Mouse (Mus musculus) hindbrain, embryonic 13.5 days (tissue): ENCODE measurements at regions not wholly inside any gene's neighbourhood (a gene's known extent, or its start where the extent isn't known, plus 50 kb on each side); places are given as distances from the start of the nearest gene placed in this dataset.

Experiments
- ATAC-seq: fragments of 200-750 bp; cut with Nextera tagmentation; 2 replicates; pipeline ENCODE4 v1.8.0; 2017; ENCODE audit warnings: moderate TSS enrichment; ENCODE audit not compliant: low FRiP score
- H3K27ac ChIP-seq: fragments of 300-500 bp; sonication (generic); 2 replicates; pipeline ENCODE4 v1.5.1; 2015; ENCODE audit warnings: inconsistent platforms, mild to moderate bottlenecking, moderate library complexity
- H3K27me3 ChIP-seq: fragments of 300-500 bp; sonication (generic); 2 replicates; pipeline ENCODE4 v1.6.1; 2015; ENCODE audit warnings: mild to moderate bottlenecking, inconsistent platforms
- H3K36me3 ChIP-seq: fragments of 300-500 bp; sonication (generic); 2 replicates; pipeline ENCODE4 v1.6.1; 2015; ENCODE audit warnings: mild to moderate bottlenecking, inconsistent platforms
- H3K4me1 ChIP-seq: fragments of 300-500 bp; sonication (generic); replicated peaks from 2 replicates; pipeline ENCODE4 v1.6.1; 2015; ENCODE audit warnings: inconsistent platforms
- H3K4me2 ChIP-seq: fragments of 300-500 bp; sonication (generic); 2 replicates; pipeline ENCODE4 v1.6.1; 2015; ENCODE audit warnings: inconsistent platforms, mild to moderate bottlenecking, moderate library complexity
- H3K4me3 ChIP-seq: fragments of 300-500 bp; sonication (generic); 2 replicates; pipeline ENCODE4 v1.5.1; 2015; ENCODE audit warnings: mild to moderate bottlenecking, inconsistent platforms
- H3K9ac ChIP-seq: fragments of 300-500 bp; sonication (generic); 2 replicates; pipeline ENCODE4 v1.6.1; 2015; ENCODE audit warnings: mild to moderate bottlenecking, inconsistent platforms
- H3K9me3 ChIP-seq: fragments of 300-500 bp; sonication (generic); 2 replicates; pipeline ENCODE4 v1.6.1; 2016; ENCODE audit warnings: inconsistent platforms
- WGBS: fragments of 180-500 bp; shearing (Covaris S2); methylation state at CpG from one replicate; pipeline ENCODE4 v1.1.7; 2015; 5-methylcytosine and 5-hydroxymethylcytosine counted together

- H3K4me1 ChIP-seq = peaks cover 11% of the 10 kb centered on the region; the same call in 1 of the 2 replicates
- peak overlapping the region; percentile 44; the same call in 1 of the 2 replicates for H3K27ac ChIP-seq
Observed at GRCm38 (mm10) chr1:88860871-88861589, 159.0 kb upstream of the Arl4c start.

GRCm38 (mm10) chr1:88861590-88861935 lies 159.5 kb upstream of the Arl4c start:
- no peaks in the 10 kb centered on the region for H3K36me3 ChIP-seq
- no peaks in the 10 kb centered on the region for H3K9me3 ChIP-seq
- H3K4me1 ChIP-seq = peaks cover 11% of the 10 kb centered on the region; the same call in 1 of the 2 replicates
- H3K27ac ChIP-seq = no peak overlapping the region
- ATAC-seq = no peak
- no peak overlapping the region for H3K4me3 ChIP-seq
- WGBS = 70% methylated on average over 4 of the region's 4 CpGs
- H3K4me2 ChIP-seq = no peak overlapping the region
- no peaks in the 10 kb centered on the region for H3K27me3 ChIP-seq
- H3K9ac ChIP-seq = no peak overlapping the region

More at GRCm38 (mm10) chr1:88860871-88861589, 159.0 kb upstream of the Arl4c start:
- no peak overlapping the region for H3K4me2 ChIP-seq
- no peaks in the 10 kb centered on the region for H3K9me3 ChIP-seq
- H3K36me3 ChIP-seq = no peaks in the 10 kb centered on the region
- H3K27me3 ChIP-seq = no peaks in the 10 kb centered on the region
- no peak overlapping the region for H3K4me3 ChIP-seq
- ATAC-seq = no peak
- WGBS = 65% methylated on average over 7 of the region's 7 CpGs
- no peak overlapping the region for H3K9ac ChIP-seq

DNA sequence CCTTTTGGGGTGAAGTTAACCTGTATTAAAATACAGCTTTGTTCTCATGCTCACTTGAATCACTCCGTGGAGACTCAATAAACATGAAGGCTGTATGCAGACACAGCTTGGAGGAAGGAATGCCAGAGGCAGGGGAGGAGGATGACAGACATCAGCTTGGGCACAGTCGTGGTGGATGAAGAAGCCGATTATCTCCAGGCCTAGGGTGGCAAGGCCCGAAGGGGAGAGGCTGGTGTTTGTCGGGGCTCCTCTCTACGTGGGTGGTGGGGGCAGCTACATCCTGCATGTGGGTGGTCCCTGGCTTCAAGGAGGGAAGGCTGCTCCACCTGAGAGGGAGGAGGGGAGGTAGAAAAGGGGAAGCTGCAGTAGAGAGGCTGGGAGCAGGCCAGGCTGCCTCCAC lies 163.4 kb upstream of the Arl4c start:
- Histone ChIP-seq H3K27ac (no peak overlapping the region), H3K4me3 (no peak overlapping the region), H3K4me2 (no peak overlapping the region), H3K36me3 (no peaks in the 10 kb centered on the region), H3K9me3 (no peaks in the 10 kb centered on the region), H3K9ac (no peak overlapping the region), H3K27me3 (no peaks in the 10 kb centered on the region), H3K4me1 (peaks cover 14% of the 10 kb centered on the region; the same call in 1 of the 2 replicates)
- no peak for ATAC-seq
- WGBS = 53% methylated on average over 6 of the region's 6 CpGs

DNA sequence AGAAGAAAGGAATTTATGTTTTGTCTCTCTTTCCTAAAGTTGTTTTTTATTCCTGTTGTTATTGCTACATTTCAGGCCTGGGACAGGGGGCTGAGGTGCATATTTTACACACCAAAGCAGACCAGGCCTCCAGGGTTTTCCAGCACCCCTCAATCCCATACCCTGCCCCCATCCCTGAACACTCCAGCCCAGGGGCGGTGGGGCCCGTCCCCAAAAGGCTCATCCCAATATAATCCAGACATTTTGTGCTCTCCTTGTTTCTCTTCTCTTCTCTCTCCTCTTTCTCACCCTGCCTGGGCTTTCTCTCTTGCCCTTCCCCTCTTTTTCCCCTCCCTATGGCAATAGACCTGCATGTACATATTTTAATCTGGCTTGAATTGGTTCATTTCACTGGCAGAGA lies 164.6 kb upstream of the Arl4c start:
- Histone ChIP-seq H3K9ac (no peak overlapping the region), H3K4me1 (0 out of 2 replicates have a peak, but pooled peaks cover 6% of the 10 kb centered on the region), H3K27ac (no peak overlapping the region), H3K36me3 (no peaks in the 10 kb centered on the region), H3K4me3 (no peak overlapping the region), H3K27me3 (no peaks in the 10 kb centered on the region), H3K4me2 (no peak overlapping the region), H3K9me3 (no peaks in the 10 kb centered on the region)
- 93% methylated on average over 2 of the region's 2 CpGs for WGBS
- no peak for ATAC-seq

- H3K9me3 ChIP-seq = no peaks in the 10 kb centered on the region
- ATAC-seq = no peak
- H3K4me2 ChIP-seq = no peak overlapping the region
- H3K27me3 ChIP-seq = no peaks in the 10 kb centered on the region
- H3K9ac ChIP-seq = no peak overlapping the region
- H3K27ac ChIP-seq = no peak overlapping the region
- H3K36me3 ChIP-seq = no peaks in the 10 kb centered on the region
- 0 out of 2 replicates have a peak, but pooled peaks cover 4% of the 10 kb centered on the region for H3K4me1 ChIP-seq
- no peak overlapping the region for H3K4me3 ChIP-seq
- 77% methylated on average over 3 of the region's 3 CpGs for WGBS
Observed at GRCm38 (mm10) chr1:88867138-88867537, 165.1 kb upstream of the Arl4c start.

DNA sequence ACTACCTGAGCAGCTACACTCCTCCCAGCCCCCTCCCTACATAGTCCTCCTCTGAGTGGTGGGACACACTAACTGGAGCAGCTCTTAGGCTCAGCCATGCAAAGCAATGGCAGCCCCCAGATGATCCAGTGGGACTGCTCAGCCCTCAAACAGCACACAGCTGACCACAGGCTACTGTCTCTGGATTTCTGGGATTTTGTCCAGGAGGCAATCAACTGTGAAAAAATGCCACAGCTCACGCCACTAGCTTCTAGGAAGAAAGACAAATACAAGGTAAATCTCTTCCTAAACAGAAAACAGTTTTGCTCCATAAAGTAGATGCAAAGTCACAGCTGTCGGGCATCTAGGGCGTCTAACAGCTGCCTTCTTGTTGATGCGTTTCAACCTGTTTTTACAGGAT lies 167.9 kb upstream of the Arl4c start:
- H3K27me3 ChIP-seq = no peaks in the 10 kb centered on the region
- 0 out of 2 replicates have a peak, but pooled peaks cover 4% of the 10 kb centered on the region for H3K4me1 ChIP-seq
- H3K4me3 ChIP-seq = no peak overlapping the region
- H3K4me2 ChIP-seq = no peak overlapping the region
- ATAC-seq = no peak
- 64% methylated on average over 4 of the region's 4 CpGs for WGBS
- H3K9ac ChIP-seq = no peak overlapping the region
- no peaks in the 10 kb centered on the region for H3K9me3 ChIP-seq
- no peaks in the 10 kb centered on the region for H3K36me3 ChIP-seq
- H3K27ac ChIP-seq = no peak overlapping the region

GRCm38 (mm10) chr1:88875356-88875755 lies 173.3 kb upstream of the Arl4c start:
- H3K36me3 ChIP-seq = no peaks in the 10 kb centered on the region
- H3K4me1 ChIP-seq = no peaks in the 10 kb centered on the region; the same call in 1 of the 2 replicates
- H3K4me2 ChIP-seq = no peak overlapping the region
- no peaks in the 10 kb centered on the region for H3K9me3 ChIP-seq
- no peak overlapping the region for H3K4me3 ChIP-seq
- H3K9ac ChIP-seq = no peak overlapping the region
- no peak overlapping the region for H3K27ac ChIP-seq
- no peaks in the 10 kb centered on the region for H3K27me3 ChIP-seq
- no peak for ATAC-seq
- WGBS = 63% methylated on average over 6 of the region's 6 CpGs

DNA sequence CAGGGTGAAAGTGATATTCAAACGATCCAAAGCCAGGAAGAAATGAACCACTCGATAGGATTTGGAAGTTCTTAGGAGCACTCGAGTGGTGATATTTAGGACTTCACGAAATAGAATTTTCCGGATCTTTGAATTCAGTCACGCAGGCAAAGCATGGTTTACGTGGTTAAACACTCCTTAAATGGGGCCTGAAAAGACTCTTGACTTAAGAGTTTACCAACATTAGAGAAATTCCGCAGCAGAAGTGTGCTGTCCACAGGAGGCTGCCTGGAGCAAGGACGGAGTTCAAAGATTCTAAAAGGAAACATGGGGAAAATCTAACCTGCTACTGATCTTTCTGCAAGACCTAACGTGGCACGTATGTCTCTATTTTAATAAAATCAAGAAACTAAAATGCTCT lies 175.4 kb upstream of the Arl4c start:
- Histone ChIP-seq H3K9ac (no peak overlapping the region), H3K36me3 (no peaks in the 10 kb centered on the region), H3K9me3 (no peaks in the 10 kb centered on the region), H3K4me3 (no peak overlapping the region), H3K4me2 (no peak overlapping the region), H3K4me1 (no peaks in the 10 kb centered on the region; the same call in 1 of the 2 replicates), H3K27ac (no peak overlapping the region), H3K27me3 (no peaks in the 10 kb centered on the region)
- 90% methylated on average over 11 of the region's 11 CpGs for WGBS
- ATAC-seq = no peak

DNA sequence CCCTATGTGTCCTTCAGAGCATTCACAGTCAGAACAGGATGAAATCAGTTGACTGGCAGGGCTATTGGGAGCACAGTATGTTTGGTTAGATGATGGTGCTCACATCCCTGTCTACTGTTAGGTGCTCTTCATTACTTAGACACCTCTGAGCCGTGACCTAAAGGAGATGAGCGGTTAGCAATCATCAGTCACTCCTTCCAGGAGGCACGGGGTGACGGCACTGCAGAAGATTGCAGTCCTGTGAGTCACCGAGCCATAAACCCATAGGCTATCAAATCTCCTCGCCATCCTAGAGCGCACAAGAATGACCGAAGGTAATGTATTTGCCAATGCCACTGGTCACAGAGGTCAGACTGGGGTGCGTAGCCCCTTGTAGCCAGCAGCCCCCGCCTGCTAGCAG lies 176.8 kb upstream of the Arl4c start:
- WGBS = 86% methylated on average over 10 of the region's 10 CpGs
- H3K27me3 ChIP-seq = no peaks in the 10 kb centered on the region
- H3K36me3 ChIP-seq = no peaks in the 10 kb centered on the region
- no peak overlapping the region for H3K4me2 ChIP-seq
- H3K9ac ChIP-seq = no peak overlapping the region
- H3K4me3 ChIP-seq = no peak overlapping the region
- H3K9me3 ChIP-seq = no peaks in the 10 kb centered on the region
- no peaks in the 10 kb centered on the region; the same call in 1 of the 2 replicates for H3K4me1 ChIP-seq
- no peak overlapping the region for H3K27ac ChIP-seq
- ATAC-seq = no peak

- H3K27me3 ChIP-seq = no peaks in the 10 kb centered on the region
- H3K4me3 ChIP-seq = no peak overlapping the region
- 86% methylated on average over 5 of the region's 5 CpGs for WGBS
- ATAC-seq = no peak
- no peak overlapping the region for H3K4me2 ChIP-seq
- no peaks in the 10 kb centered on the region; the same call in 1 of the 2 replicates for H3K4me1 ChIP-seq
- no peaks in the 10 kb centered on the region for H3K36me3 ChIP-seq
- H3K9me3 ChIP-seq = no peaks in the 10 kb centered on the region
- H3K27ac ChIP-seq = no peak overlapping the region
- no peak overlapping the region for H3K9ac ChIP-seq
Observed at GRCm38 (mm10) chr1:88879367-88879766, 177.3 kb upstream of the Arl4c start.

GRCm38 (mm10) chr1:88891041-88891440 lies 179.2 kb upstream of the Sh3bp4 start:
- no peaks in the 10 kb centered on the region for H3K4me1 ChIP-seq
- no peak overlapping the region for H3K27ac ChIP-seq
- 86% methylated on average over 4 of the region's 4 CpGs for WGBS
- H3K27me3 ChIP-seq = no peaks in the 10 kb centered on the region
- H3K4me3 ChIP-seq = no peak overlapping the region
- no peak overlapping the region for H3K9ac ChIP-seq
- H3K36me3 ChIP-seq = no peaks in the 10 kb centered on the region
- H3K9me3 ChIP-seq = no peaks in the 10 kb centered on the region
- ATAC-seq = no peak
- H3K4me2 ChIP-seq = no peak overlapping the region

- Histone ChIP-seq H3K36me3 (no peaks in the 10 kb centered on the region), H3K9ac (no peak overlapping the region), H3K4me3 (no peak overlapping the region), H3K27ac (no peak overlapping the region), H3K4me2 (no peak overlapping the region), H3K4me1 (no peaks in the 10 kb centered on the region), H3K9me3 (no peaks in the 10 kb centered on the region), H3K27me3 (no peaks in the 10 kb centered on the region)
- WGBS = 91% methylated on average over 8 of the region's 8 CpGs
- ATAC-seq = no peak
Observed at GRCm38 (mm10) chr1:88902426-88902825, 167.8 kb upstream of the Sh3bp4 start.

DNA sequence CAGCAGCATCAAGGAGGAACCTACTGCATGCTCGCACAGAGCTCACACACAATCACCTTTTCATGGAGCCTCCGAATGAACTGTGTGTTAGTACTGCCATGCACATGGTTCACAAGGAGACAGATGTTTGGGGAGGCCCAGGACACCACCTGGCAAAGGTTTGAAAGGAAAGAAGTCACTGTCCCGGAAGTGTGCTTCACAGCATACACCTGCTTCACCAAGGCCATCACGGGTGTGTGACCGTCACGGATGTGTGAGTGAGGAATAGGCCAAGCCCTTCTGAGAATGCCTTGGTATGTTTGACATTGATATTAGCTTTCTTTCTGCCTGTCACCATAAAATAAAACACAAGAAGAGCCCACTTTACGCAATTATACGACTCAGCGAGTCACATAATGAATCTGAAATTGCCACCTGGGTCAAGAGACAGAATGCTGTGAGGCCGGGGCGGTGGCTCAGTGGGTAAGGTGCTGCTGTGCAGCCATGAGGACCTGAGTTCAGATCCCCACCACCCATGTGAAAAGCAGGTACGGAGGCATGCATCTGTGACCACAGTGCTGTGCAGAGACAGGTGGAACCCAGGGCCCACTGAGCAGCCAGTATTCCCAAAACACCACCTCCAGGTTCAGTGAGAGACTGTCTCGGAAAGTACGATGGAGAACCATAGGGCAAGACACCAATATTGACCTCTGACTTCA lies 162.3 kb upstream of the Sh3bp4 start:
- H3K36me3 ChIP-seq = no peaks in the 10 kb centered on the region
- H3K4me3 ChIP-seq = no peak overlapping the region
- no peak overlapping the region for H3K27ac ChIP-seq
- no peaks in the 10 kb centered on the region for H3K27me3 ChIP-seq
- ATAC-seq = no peak
- 82% methylated on average over 14 of the region's 14 CpGs for WGBS
- no peaks in the 10 kb centered on the region for H3K9me3 ChIP-seq
- peaks cover 14% of the 10 kb centered on the region for H3K4me1 ChIP-seq
- no peak overlapping the region for H3K4me2 ChIP-seq
- H3K9ac ChIP-seq = no peak overlapping the region
